Mouse (Mus musculus): ENCODE results near the gene Map6. TPM values are rescaled to one million over a fixed set of nuclear protein-coding genes. Genes with fewer than 3 reads are reported as not detected.

Map6 gene
- polyA plus RNA-seq, 1 experiment from 2014 or later, result 0.25 TPM

DNA sequence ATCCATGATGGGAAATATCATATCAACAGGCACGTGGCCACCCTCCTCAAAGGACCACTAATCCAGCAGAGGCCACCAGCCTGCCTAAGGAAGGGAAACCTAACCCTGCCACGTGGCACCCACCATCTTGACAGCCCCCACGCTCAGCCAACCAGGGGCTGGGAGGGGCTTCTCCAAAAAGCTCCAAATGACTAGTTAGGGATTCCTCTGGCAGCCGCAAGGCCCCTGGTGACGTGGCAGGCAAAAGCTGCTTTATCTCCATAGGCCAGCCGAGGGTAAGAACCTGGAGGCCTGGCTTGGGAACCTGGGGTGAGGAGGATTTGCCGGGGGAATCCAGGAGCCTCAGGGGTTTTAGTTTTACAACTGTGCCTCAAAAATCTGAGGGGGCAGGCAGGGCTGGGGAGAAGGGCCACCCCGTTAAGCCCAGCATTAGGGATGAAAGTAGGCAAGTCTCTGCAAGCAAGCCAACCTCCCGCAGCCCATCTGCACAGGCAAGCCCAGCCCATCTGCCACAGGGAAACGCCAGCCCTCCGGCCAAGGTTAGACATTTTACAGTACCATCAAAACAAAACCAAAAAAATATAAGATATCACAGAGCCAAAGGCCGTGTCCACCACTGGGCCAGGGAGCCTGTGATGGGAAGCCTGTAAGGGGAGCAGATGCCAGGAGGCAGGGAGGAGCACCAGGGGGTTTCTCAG lies 84.0 kb downstream of the Map6 start:
- H3K27ac ChIP-seq, result peak overlapping the region; percentile 52
- H3K4me2 ChIP-seq, result peak overlapping the region; percentile 56
- no peak for ATAC-seq
- H3K9ac ChIP-seq, result peak overlapping the region; percentile 61
- H3K9me3 ChIP-seq (replicated peaks), result no peaks in the 10 kb centered on the region
- peak overlapping the region; percentile 52 for H3K4me3 ChIP-seq
- 33% methylated on average over 12 of the region's 12 CpGs for WGBS (ENCODE audit: insufficient replicate concordance)
- H3K27me3 ChIP-seq (replicated peaks), result peaks cover 43% of the 10 kb centered on the region
- H3K36me3 ChIP-seq, result peaks cover 28% of the 10 kb centered on the region
- peaks cover 7% of the 10 kb centered on the region; the same call in 1 of the 2 replicates for H3K4me1 ChIP-seq

DNA sequence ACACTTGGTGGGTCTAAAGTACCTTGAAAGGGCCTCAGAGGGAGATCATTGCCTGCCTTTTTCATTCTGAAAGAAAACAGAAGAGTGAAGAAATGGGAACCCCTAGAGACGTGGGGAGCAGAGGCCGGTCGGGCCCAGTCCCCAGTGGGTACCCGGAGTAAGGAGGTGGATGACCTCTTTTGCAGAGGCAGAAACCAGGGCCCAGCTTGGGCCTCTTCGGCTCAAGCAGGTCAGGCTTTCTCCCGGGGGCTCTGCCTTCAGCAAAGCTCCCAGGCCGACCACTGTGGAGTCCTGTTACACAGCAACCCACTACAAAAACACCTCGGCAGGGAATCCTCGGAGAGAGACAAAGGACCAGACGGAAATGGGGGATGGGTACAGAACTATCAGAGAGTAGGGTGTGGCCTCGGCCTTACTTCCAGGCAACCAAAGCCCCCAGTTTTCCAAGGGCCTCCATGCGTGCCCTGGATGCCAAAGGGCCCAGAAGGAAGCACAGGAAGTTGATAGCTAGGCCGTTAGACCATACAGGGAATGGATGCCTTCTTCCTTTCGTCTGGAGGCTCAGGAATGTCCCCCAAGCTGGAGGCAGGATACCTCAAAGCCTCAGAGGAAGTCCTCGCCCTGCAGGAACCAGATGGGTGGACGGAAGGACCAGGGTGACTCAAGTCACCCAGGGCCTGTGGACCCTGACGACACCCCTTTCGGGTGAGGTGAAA lies 84.7 kb downstream of the Map6 start:
- H3K27me3 ChIP-seq (replicated peaks), result peaks cover 45% of the 10 kb centered on the region
- H3K27ac ChIP-seq, result peak overlapping the region; percentile 52
- H3K9me3 ChIP-seq (replicated peaks), result no peaks in the 10 kb centered on the region
- 16% methylated on average over 18 of the region's 18 CpGs for WGBS (ENCODE audit: insufficient replicate concordance)
- H3K4me2 ChIP-seq, result peak overlapping the region; percentile 56
- peaks cover 12% of the 10 kb centered on the region for H3K4me1 ChIP-seq
- peak overlapping the region; percentile 52 for H3K4me3 ChIP-seq
- H3K9ac ChIP-seq, result peak overlapping the region; percentile 61
- ATAC-seq, result no peak
- H3K36me3 ChIP-seq, result peaks cover 21% of the 10 kb centered on the region

GRCm38 (mm10) chr7:99352526-99353400 lies 85.5 kb downstream of the Map6 start, which contains the start of gene Serpinh1:
Gene Serpinh1, minus strand, starts transcription at chr7:99353239.
- H3K4me2 ChIP-seq, result peak within 1 kb of the TSS; percentile 56
- peak; percentile 53; the same call in 1 of the 2 replicates for ATAC-seq
- H3K4me1 ChIP-seq, result peaks cover 18% of the 10 kb centered on the region
- H3K9ac ChIP-seq, result peak within 1 kb of the TSS; percentile 61
- peaks cover 14% of the 10 kb centered on the region for H3K36me3 ChIP-seq
- peak within 1 kb of the TSS; percentile 52 for H3K27ac ChIP-seq
- 2% methylated on average over 35 of the region's 35 CpGs for WGBS (ENCODE audit: insufficient replicate concordance)
- no peaks in the 10 kb centered on the region for H3K9me3 ChIP-seq (replicated peaks)
- H3K4me3 ChIP-seq, result peak within 1 kb of the TSS; percentile 52
- H3K27me3 ChIP-seq (replicated peaks), result peaks cover 45% of the 10 kb centered on the region

DNA sequence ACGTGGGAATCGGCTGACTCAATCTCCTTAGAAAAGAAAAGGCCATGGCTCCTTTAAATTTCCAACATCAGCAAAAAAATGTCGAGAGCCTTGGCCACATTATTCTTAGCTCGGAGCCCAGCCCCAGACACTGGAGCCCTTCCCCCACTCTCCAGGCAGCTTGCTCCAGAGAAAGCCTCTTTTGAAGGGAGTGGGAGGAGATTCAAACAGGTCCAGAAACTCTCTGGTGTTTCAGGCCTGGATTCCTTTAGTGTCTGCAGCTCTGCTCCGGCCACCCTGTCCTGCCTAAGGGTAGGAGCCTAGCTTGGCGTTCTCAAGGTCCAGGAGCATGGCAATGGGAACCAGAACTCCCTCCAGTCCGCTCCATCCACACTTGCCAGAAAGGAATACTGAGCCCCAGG lies 88.5 kb downstream of the Map6 start:
- H3K4me2 ChIP-seq, result peak overlapping the region; percentile 8; the same call in 1 of the 2 replicates
- peaks cover 25% of the 10 kb centered on the region for H3K4me1 ChIP-seq
- H3K27me3 ChIP-seq (replicated peaks), result peaks cover 45% of the 10 kb centered on the region
- H3K27ac ChIP-seq, result peak overlapping the region; percentile 75
- no peak for ATAC-seq
- 24% methylated on average over 7 of the region's 7 CpGs for WGBS (ENCODE audit: insufficient replicate concordance)
- H3K9me3 ChIP-seq (replicated peaks), result no peaks in the 10 kb centered on the region
- H3K4me3 ChIP-seq, result no peak overlapping the region
- no peak overlapping the region for H3K9ac ChIP-seq
- H3K36me3 ChIP-seq, result no peaks in the 10 kb centered on the region

DNA sequence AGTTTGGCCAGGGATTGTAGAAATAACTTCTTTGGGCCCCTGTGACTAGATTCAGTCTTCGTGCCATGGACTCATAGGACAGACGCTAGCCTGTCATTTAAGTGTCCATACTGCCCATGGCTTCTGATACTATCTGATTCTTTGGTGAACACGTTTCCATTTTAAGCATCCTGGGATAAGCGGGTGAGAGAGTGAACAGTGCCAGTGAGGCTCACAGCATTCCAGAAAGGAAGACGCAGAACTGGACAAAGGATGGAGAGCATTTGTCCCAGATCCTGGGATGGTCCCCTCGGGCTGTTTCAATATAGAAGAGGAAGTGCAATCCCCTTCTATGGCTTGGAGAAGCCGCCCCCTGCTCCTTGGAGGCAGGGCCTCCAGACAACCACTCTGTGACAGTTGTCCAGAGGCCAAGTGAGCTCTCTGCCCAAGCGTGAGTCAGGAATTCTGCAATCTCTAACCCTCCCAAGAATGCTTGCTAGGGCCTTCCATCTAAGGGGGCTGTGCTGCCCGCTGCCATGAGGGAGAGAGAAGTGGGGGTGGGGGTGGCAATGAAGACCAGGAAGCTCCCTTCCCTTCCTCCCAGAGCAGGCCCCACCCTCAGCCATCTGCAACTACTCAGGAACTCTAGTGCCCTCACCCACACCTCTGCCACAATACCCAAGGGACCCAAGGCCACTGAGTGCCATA lies 89.1 kb downstream of the Map6 start:
- Histone ChIP-seq H3K27me3 (replicated peaks) (peaks cover 39% of the 10 kb centered on the region), H3K9ac (no peak overlapping the region), H3K4me3 (no peak overlapping the region), H3K27ac (peak overlapping the region; percentile 75), H3K4me2 (peak overlapping the region; percentile 8; the same call in 1 of the 2 replicates), H3K36me3 (no peaks in the 10 kb centered on the region), H3K4me1 (peaks cover 28% of the 10 kb centered on the region), H3K9me3 (replicated peaks) (no peaks in the 10 kb centered on the region)
- ATAC-seq, result no peak
- WGBS (ENCODE audit: insufficient replicate concordance), result 35% methylated on average over 9 of the region's 9 CpGs

DNA sequence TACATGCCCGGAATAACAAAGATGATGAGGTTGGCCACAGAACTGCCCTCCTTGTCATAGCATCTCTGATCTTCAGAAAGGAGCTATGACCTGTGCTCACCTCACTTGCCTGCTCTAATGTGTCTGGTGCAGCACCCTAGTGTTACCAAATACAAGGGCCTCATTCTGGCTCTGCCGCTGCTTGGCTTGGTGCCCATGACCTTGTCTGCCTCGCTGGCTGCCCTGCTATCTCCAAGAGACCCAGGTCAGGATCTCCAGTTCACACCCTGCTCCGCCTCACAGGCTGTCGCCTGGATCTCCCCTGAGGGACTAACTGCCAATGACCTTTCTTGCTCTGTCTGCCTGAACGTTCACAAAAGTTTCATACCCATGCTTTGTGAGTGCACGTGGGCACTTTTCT lies 90.0 kb downstream of the Map6 start:
- Histone ChIP-seq H3K36me3 (no peaks in the 10 kb centered on the region), H3K27me3 (replicated peaks) (peaks cover 31% of the 10 kb centered on the region), H3K4me3 (no peak overlapping the region), H3K4me2 (no peak overlapping the region), H3K27ac (peak overlapping the region; percentile 75; the same call in 1 of the 2 replicates), H3K9me3 (replicated peaks) (no peaks in the 10 kb centered on the region), H3K4me1 (peaks cover 28% of the 10 kb centered on the region), H3K9ac (no peak overlapping the region)
- ATAC-seq, result no peak
- 64% methylated on average over 7 of the region's 7 CpGs for WGBS (ENCODE audit: insufficient replicate concordance)

GRCm38 (mm10) chr7:99358371-99358770 lies 91.1 kb downstream of the Map6 start:
- H3K27ac ChIP-seq, result no peak overlapping the region
- peaks cover 28% of the 10 kb centered on the region for H3K4me1 ChIP-seq
- WGBS (ENCODE audit: insufficient replicate concordance), result 75% methylated on average over 8 of the region's 8 CpGs
- peaks cover 20% of the 10 kb centered on the region for H3K27me3 ChIP-seq (replicated peaks)
- no peak overlapping the region for H3K4me2 ChIP-seq
- H3K36me3 ChIP-seq, result no peaks in the 10 kb centered on the region
- no peaks in the 10 kb centered on the region for H3K9me3 ChIP-seq (replicated peaks)
- no peak overlapping the region for H3K4me3 ChIP-seq
- no peak overlapping the region for H3K9ac ChIP-seq
- no peak for ATAC-seq

DNA sequence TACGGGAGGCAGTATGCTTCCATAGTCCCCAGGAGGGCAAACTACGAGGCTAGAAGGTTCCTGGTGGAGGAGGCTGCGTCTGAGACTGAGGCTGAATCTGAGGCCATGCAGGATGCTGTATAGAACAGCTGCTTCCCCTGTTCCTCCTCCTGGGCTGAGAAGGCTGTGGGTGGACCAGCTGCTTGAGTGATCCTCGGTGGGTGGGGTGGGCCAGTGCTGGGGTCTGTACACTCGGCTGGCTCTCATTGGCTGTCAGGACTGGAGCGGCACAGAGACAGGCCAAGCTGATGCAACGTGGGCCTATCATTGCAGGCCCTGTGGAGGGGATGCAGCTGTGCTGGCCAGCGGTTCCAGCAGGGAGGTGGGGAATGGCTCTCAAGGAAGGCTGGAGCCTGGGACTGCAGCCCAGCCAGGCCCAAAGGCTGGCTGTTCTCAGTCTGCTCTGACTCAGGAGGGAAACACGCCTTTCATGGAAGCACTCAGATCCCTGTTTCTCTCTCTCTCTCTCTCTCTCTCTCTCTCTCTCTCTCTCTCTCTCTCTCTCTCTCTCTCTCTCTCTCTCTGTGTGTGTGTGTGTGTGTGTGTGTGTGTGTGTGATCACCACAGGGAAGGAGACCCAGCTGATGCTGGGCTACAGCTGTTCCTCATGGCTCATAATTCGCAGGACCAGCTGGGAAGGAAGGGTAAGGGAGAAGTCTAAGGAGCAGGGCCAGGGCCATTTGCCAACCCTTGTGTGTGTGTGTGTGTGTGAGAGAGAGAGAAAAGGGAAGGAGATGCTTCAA lies 93.0 kb downstream of the Map6 start:
- Histone ChIP-seq H3K27ac (peak overlapping the region; percentile 70), H3K4me2 (no peak overlapping the region), H3K9ac (no peak overlapping the region), H3K36me3 (no peaks in the 10 kb centered on the region), H3K4me1 (peaks cover 28% of the 10 kb centered on the region), H3K9me3 (replicated peaks) (no peaks in the 10 kb centered on the region), H3K4me3 (no peak overlapping the region), H3K27me3 (replicated peaks) (peaks cover 9% of the 10 kb centered on the region)
- WGBS (ENCODE audit: insufficient replicate concordance), result 23% methylated on average over 10 of the region's 10 CpGs
- ATAC-seq, result peak; percentile 73

GRCm38 (mm10) chr7:99360803-99361414 lies 93.7 kb downstream of the Map6 start:
- H3K27ac ChIP-seq, result peak overlapping the region; percentile 70
- peaks cover 24% of the 10 kb centered on the region for H3K4me1 ChIP-seq
- H3K4me2 ChIP-seq, result no peak overlapping the region
- H3K4me3 ChIP-seq, result no peak overlapping the region
- H3K9ac ChIP-seq, result no peak overlapping the region
- no peaks in the 10 kb centered on the region for H3K36me3 ChIP-seq
- no peak for ATAC-seq
- WGBS (ENCODE audit: insufficient replicate concordance), result 47% methylated on average over 8 of the region's 8 CpGs
- no peaks in the 10 kb centered on the region for H3K9me3 ChIP-seq (replicated peaks)
- peaks cover 6% of the 10 kb centered on the region; the same call in 1 of the 2 replicates for H3K27me3 ChIP-seq (replicated peaks)

DNA sequence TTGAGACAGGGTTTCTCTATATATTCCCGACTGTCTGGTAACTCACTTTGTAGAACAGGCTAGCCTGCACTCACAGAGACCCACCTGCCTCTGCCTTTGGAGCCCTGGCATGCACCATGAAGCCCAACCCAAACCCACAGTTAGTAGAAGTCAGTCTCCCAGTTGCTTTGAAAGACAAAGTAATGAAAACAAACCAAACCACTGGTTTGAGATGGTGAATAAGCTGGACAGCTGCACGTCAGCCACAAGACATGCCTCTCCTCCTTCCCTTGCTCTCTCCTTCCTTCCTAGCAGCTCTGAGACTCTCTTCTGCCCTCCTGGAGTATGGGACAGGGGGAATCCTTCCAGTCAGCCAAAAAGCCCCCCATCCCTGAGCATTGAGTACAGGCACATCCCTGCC lies 94.9 kb downstream of the Map6 start:
- 60% methylated on average over 2 of the region's 2 CpGs for WGBS (ENCODE audit: insufficient replicate concordance)
- no peak for ATAC-seq
- Histone ChIP-seq H3K9ac (no peak overlapping the region), H3K27ac (no peak overlapping the region), H3K4me2 (no peak overlapping the region), H3K36me3 (no peaks in the 10 kb centered on the region), H3K9me3 (replicated peaks) (no peaks in the 10 kb centered on the region), H3K4me1 (peaks cover 15% of the 10 kb centered on the region), H3K4me3 (no peak overlapping the region), H3K27me3 (replicated peaks) (0 out of 2 replicates have a peak, but pooled peaks cover 6% of the 10 kb centered on the region)
